8 mouse cellular contexts compared by ENCODE assay signal in genomic region chr3:103438791-103439354, GRCm38 (mm10).
DNase-seq lines count a peak whose midpoint lies in the region; TF ChIP-seq lines count a peak whose summit lies in the region.

No protein-coding gene starts in this region.

- peak; percentile 36 to 42 for DNase-seq in B cell, adult 2 months
- DNase-seq in ES-CJ7 (ENCODE audit: low read depth, low spot score) = peak; percentile 82
- DNase-seq in cerebellum, adult 11-12 months = peak; percentile 67
- DNase-seq in forelimb bud, embryonic 11.5 days (ENCODE audit: low read depth, low spot score) = peak; percentile 48
- peak; percentile 21 for DNase-seq in kidney, postnatal 14 days
- peak; percentile 84 for DNase-seq in lung, postnatal 36 days
- no peak for DNase-seq in urinary bladder, postnatal 10 days (ENCODE audit: low spot score)

- peak; percentile 41; the same call in 1 of the 2 replicates for TF ChIP-seq CTCF in small intestine, adult 2 months (IDR thresholded peaks at IDR 0.05; ENCODE audit: extremely low read depth, insufficient read length, insufficient replicate concordance, low read depth, low read length)

- WGBS in small intestine, adult 2 months = 51% methylated on average over 12 of the region's 12 CpGs

- no peaks in the 10 kb centered on the region for H3K27me3 ChIP-seq in small intestine, adult 2 months (ENCODE audit: control insufficient read depth, insufficient read depth, low read length)

- no peak overlapping the region for H3K4me3 ChIP-seq in small intestine, adult 2 months (ENCODE audit: low read depth, low read length)

- H3K4me1 ChIP-seq in small intestine, adult 2 months (ENCODE audit: control insufficient read depth, insufficient read depth, insufficient read length, low read length) = no peaks in the 10 kb centered on the region

- H3K36me3 ChIP-seq in small intestine, adult 2 months (ENCODE audit: control insufficient read depth, insufficient read depth, low read length) = no peaks in the 10 kb centered on the region

- no peak overlapping the region for H3K27ac ChIP-seq in small intestine, adult 2 months (ENCODE audit: insufficient read depth, low read depth, low read length)

- TF ChIP-seq POLR2A in small intestine, adult 2 months (IDR thresholded peaks at IDR 0.05; ENCODE audit: low read depth, low read length) = no peak
